Mouse (Mus musculus): Measurements from ENCODE around the gene Itm2c.

DNA sequence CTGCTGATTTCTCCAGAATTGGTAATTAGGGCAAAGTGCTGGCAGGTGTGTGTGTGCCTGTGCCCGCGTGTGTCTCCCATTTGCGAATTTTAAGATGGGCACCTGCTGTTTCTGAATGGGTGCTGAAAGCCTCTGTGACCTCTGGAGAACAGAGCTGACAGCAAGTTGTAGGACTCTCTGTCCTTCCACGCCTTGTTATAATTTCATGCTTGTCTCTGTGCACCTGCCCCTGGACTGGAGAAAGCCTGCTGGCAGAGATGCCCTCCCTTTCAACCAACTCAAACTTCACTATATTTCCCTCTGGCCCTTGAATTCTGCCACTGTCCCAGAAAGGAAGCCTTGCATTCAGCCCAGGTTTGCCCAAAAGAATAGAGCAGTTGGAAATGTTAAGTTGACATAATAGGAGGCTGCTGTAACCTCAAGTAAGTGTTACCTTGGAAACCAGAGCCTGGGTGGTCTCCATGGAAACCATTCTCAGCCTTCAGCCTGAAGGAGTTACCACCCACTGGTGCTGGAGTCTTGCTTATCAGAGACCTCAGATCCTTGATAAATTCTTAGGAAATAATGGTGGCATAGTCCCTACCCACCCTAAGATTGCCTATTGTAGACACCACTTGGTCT, 22.9 kb downstream of the Itm2c start:
- TF ChIP-seq CTCF (conservative IDR thresholded peaks at IDR 0.05; ENCODE audit: insufficient read depth, insufficient read length, low read depth, low read length): no peak
- no peak for TF ChIP-seq POLR2A (IDR thresholded peaks at IDR 0.05; ENCODE audit: low read depth, low read length)

Measured in kidney, adult 2 months (tissue).